Mouse (Mus musculus): ENCODE data around the gene Slc2a3. TPM values are rescaled to one million over a fixed set of nuclear protein-coding genes. Genes with fewer than 3 reads are reported as not detected.

Gene Slc2a3
- polyA plus RNA-seq (2014; fragmentation: Nextera tagmentation; extraction: Ambion mirVana), result 10.3 and 10.7 TPM in 2 replicates

- H3K9me3 ChIP-seq (ENCODE audit: control insufficient read depth, low read length), result no peaks in the 10 kb centered on the region
- no peaks in the 10 kb centered on the region for H3K36me3 ChIP-seq (ENCODE audit: control insufficient read depth, insufficient read depth, low read length)
- H3K4me3 ChIP-seq (ENCODE audit: control insufficient read depth in 1 of 2, insufficient read depth in 1 of 2, low read depth in 1 of 2, low read length in 2 of 2), result peak within 1 kb of the TSS; percentile 65 to 66
- H3K9ac ChIP-seq (ENCODE audit: low read length), result peak within 1 kb of the TSS; percentile 73
- peaks cover 7 to 8% of the 10 kb centered on the region in 2 experiments for H3K4me1 ChIP-seq (ENCODE audit: control insufficient read depth in 2 of 2, insufficient read depth in 2 of 2, low read length in 2 of 2)
- H3K27me3 ChIP-seq (ENCODE audit: control insufficient read depth, insufficient read depth, low read length), result no peaks in the 10 kb centered on the region
- peak within 1 kb of the TSS; percentile 100 for H3K4me2 ChIP-seq (ENCODE audit: low read length)
- peak; percentile 69 for ATAC-seq (ENCODE audit: insufficient number of reproducible peaks, insufficient read depth, low FRiP score, low read depth)
- WGBS, result under 1% methylated on average over 44 of the region's 46 CpGs
- H3K27ac ChIP-seq (replicated peaks in 1 of 2; ENCODE audit: control insufficient read depth in 1 of 2, insufficient read depth in 1 of 2, low read depth in 2 of 2, low read length in 2 of 2), result peak within 1 kb of the TSS; percentile 21 to 33; a peak in 3 of 4 replicates
These were observed at the start of gene Slc2a3 for GRCm38 (mm10) chr6:122801301-122801800. Gene Slc2a3, minus strand, starts transcription at chr6:122801640.

GRCm38 (mm10) chr6:122843759-122844158 is 42.3 kb upstream of the Slc2a3 start:
- Histone ChIP-seq H3K4me3 (ENCODE audit: control insufficient read depth in 1 of 2, insufficient read depth in 1 of 2, low read depth in 1 of 2, low read length in 2 of 2) (no peak overlapping the region), H3K9me3 (ENCODE audit: control insufficient read depth, low read length) (no peaks in the 10 kb centered on the region), H3K4me1 (ENCODE audit: control insufficient read depth in 2 of 2, insufficient read depth in 2 of 2, low read length in 2 of 2) (no peaks in the 10 kb centered on the region), H3K27ac (replicated peaks in 1 of 2; ENCODE audit: control insufficient read depth in 1 of 2, insufficient read depth in 1 of 2, low read depth in 2 of 2, low read length in 2 of 2) (no peak overlapping the region), H3K9ac (ENCODE audit: low read length) (no peak overlapping the region), H3K36me3 (ENCODE audit: control insufficient read depth, insufficient read depth, low read length) (peaks cover 71% of the 10 kb centered on the region), H3K4me2 (ENCODE audit: low read length) (no peak overlapping the region), H3K27me3 (ENCODE audit: control insufficient read depth, insufficient read depth, low read length) (no peaks in the 10 kb centered on the region)
- WGBS, result 84% methylated on average over 6 of the region's 6 CpGs
- no peak for ATAC-seq (ENCODE audit: insufficient number of reproducible peaks, insufficient read depth, low FRiP score, low read depth)

GRCm38 (mm10) chr6:122837539-122837938 is 36.1 kb upstream of the Slc2a3 start:
- WGBS, result 87% methylated on average over 5 of the region's 5 CpGs
- H3K4me1 ChIP-seq (ENCODE audit: control insufficient read depth in 2 of 2, insufficient read depth in 2 of 2, low read length in 2 of 2), result no peaks in the 10 kb centered on the region
- no peak overlapping the region for H3K27ac ChIP-seq (replicated peaks in 1 of 2; ENCODE audit: control insufficient read depth in 1 of 2, insufficient read depth in 1 of 2, low read depth in 2 of 2, low read length in 2 of 2)
- peaks cover 93% of the 10 kb centered on the region for H3K36me3 ChIP-seq (ENCODE audit: control insufficient read depth, insufficient read depth, low read length)
- no peak overlapping the region for H3K4me3 ChIP-seq (ENCODE audit: control insufficient read depth in 1 of 2, insufficient read depth in 1 of 2, low read depth in 1 of 2, low read length in 2 of 2)
- no peak overlapping the region for H3K4me2 ChIP-seq (ENCODE audit: low read length)
- ATAC-seq (ENCODE audit: insufficient number of reproducible peaks, insufficient read depth, low FRiP score, low read depth), result no peak
- H3K9ac ChIP-seq (ENCODE audit: low read length), result no peak overlapping the region
- peaks cover 6% of the 10 kb centered on the region; the same call in 1 of the 2 replicates for H3K9me3 ChIP-seq (ENCODE audit: control insufficient read depth, low read length)
- no peaks in the 10 kb centered on the region for H3K27me3 ChIP-seq (ENCODE audit: control insufficient read depth, insufficient read depth, low read length)

- Histone ChIP-seq H3K27ac (replicated peaks in 1 of 2; ENCODE audit: control insufficient read depth in 1 of 2, insufficient read depth in 1 of 2, low read depth in 2 of 2, low read length in 2 of 2) (no peak overlapping the region), H3K4me2 (ENCODE audit: low read length) (no peak overlapping the region), H3K36me3 (ENCODE audit: control insufficient read depth, insufficient read depth, low read length) (peaks cover 97% of the 10 kb centered on the region), H3K9me3 (ENCODE audit: control insufficient read depth, low read length) (peaks cover 6% of the 10 kb centered on the region; the same call in 1 of the 2 replicates), H3K27me3 (ENCODE audit: control insufficient read depth, insufficient read depth, low read length) (no peaks in the 10 kb centered on the region), H3K4me3 (ENCODE audit: control insufficient read depth in 1 of 2, insufficient read depth in 1 of 2, low read depth in 1 of 2, low read length in 2 of 2) (no peak overlapping the region), H3K9ac (ENCODE audit: low read length) (no peak overlapping the region), H3K4me1 (ENCODE audit: control insufficient read depth in 2 of 2, insufficient read depth in 2 of 2, low read length in 2 of 2) (no peaks in the 10 kb centered on the region)
- WGBS, result 93% methylated on average over 3 of the region's 3 CpGs
- ATAC-seq (ENCODE audit: insufficient number of reproducible peaks, insufficient read depth, low FRiP score, low read depth), result no peak
These were observed 35.5 kb upstream of the Slc2a3 start for GRCm38 (mm10) chr6:122836974-122837373.

GRCm38 (mm10) chr6:122834365-122834764 is 32.9 kb upstream of the Slc2a3 start:
- ATAC-seq (ENCODE audit: insufficient number of reproducible peaks, insufficient read depth, low FRiP score, low read depth), result no peak
- no peak overlapping the region for H3K9ac ChIP-seq (ENCODE audit: low read length)
- H3K27ac ChIP-seq (replicated peaks in 1 of 2; ENCODE audit: control insufficient read depth in 1 of 2, insufficient read depth in 1 of 2, low read depth in 2 of 2, low read length in 2 of 2), result no peak overlapping the region
- peaks cover 6% of the 10 kb centered on the region; the same call in 1 of the 2 replicates for H3K9me3 ChIP-seq (ENCODE audit: control insufficient read depth, low read length)
- H3K4me1 ChIP-seq (ENCODE audit: control insufficient read depth in 2 of 2, insufficient read depth in 2 of 2, low read length in 2 of 2), result no peaks in the 10 kb centered on the region
- no peak overlapping the region for H3K4me3 ChIP-seq (ENCODE audit: control insufficient read depth in 1 of 2, insufficient read depth in 1 of 2, low read depth in 1 of 2, low read length in 2 of 2)
- no peaks in the 10 kb centered on the region for H3K27me3 ChIP-seq (ENCODE audit: control insufficient read depth, insufficient read depth, low read length)
- 68% methylated on average over 4 of the region's 4 CpGs for WGBS
- H3K4me2 ChIP-seq (ENCODE audit: low read length), result no peak overlapping the region
- peaks cover 94% of the 10 kb centered on the region for H3K36me3 ChIP-seq (ENCODE audit: control insufficient read depth, insufficient read depth, low read length)

GRCm38 (mm10) chr6:122832880-122833279 is 31.4 kb upstream of the Slc2a3 start:
- Histone ChIP-seq H3K27ac (replicated peaks in 1 of 2; ENCODE audit: control insufficient read depth in 1 of 2, insufficient read depth in 1 of 2, low read depth in 2 of 2, low read length in 2 of 2) (no peak overlapping the region), H3K36me3 (ENCODE audit: control insufficient read depth, insufficient read depth, low read length) (peaks cover 91% of the 10 kb centered on the region), H3K9me3 (ENCODE audit: control insufficient read depth, low read length) (peaks cover 6% of the 10 kb centered on the region; the same call in 1 of the 2 replicates), H3K4me3 (ENCODE audit: control insufficient read depth in 1 of 2, insufficient read depth in 1 of 2, low read depth in 1 of 2, low read length in 2 of 2) (no peak overlapping the region), H3K4me1 (ENCODE audit: control insufficient read depth in 2 of 2, insufficient read depth in 2 of 2, low read length in 2 of 2) (no peaks in the 10 kb centered on the region), H3K4me2 (ENCODE audit: low read length) (no peak overlapping the region), H3K27me3 (ENCODE audit: control insufficient read depth, insufficient read depth, low read length) (no peaks in the 10 kb centered on the region), H3K9ac (ENCODE audit: low read length) (no peak overlapping the region)
- 82% methylated on average over 7 of the region's 7 CpGs for WGBS
- no peak for ATAC-seq (ENCODE audit: insufficient number of reproducible peaks, insufficient read depth, low FRiP score, low read depth)

GRCm38 (mm10) chr6:122828086-122828485 is 26.6 kb upstream of the Slc2a3 start:
- Histone ChIP-seq H3K9ac (ENCODE audit: low read length) (no peak overlapping the region), H3K9me3 (ENCODE audit: control insufficient read depth, low read length) (no peaks in the 10 kb centered on the region), H3K4me3 (ENCODE audit: control insufficient read depth in 1 of 2, insufficient read depth in 1 of 2, low read depth in 1 of 2, low read length in 2 of 2) (no peak overlapping the region), H3K4me2 (ENCODE audit: low read length) (no peak overlapping the region), H3K27ac (replicated peaks in 1 of 2; ENCODE audit: control insufficient read depth in 1 of 2, insufficient read depth in 1 of 2, low read depth in 2 of 2, low read length in 2 of 2) (no peak overlapping the region), H3K36me3 (ENCODE audit: control insufficient read depth, insufficient read depth, low read length) (peaks cover 46% of the 10 kb centered on the region), H3K4me1 (ENCODE audit: control insufficient read depth in 2 of 2, insufficient read depth in 2 of 2, low read length in 2 of 2) (peaks cover 27 to 32% of the 10 kb centered on the region in 2 experiments), H3K27me3 (ENCODE audit: control insufficient read depth, insufficient read depth, low read length) (no peaks in the 10 kb centered on the region)
- no peak for ATAC-seq (ENCODE audit: insufficient number of reproducible peaks, insufficient read depth, low FRiP score, low read depth)
- 53% methylated on average over 13 of the region's 13 CpGs for WGBS

All from heart, embryonic 14.5 days (tissue).